Mouse (Mus musculus): ENCODE results near the gene Rassf1.

Rassf1 gene

DNA sequence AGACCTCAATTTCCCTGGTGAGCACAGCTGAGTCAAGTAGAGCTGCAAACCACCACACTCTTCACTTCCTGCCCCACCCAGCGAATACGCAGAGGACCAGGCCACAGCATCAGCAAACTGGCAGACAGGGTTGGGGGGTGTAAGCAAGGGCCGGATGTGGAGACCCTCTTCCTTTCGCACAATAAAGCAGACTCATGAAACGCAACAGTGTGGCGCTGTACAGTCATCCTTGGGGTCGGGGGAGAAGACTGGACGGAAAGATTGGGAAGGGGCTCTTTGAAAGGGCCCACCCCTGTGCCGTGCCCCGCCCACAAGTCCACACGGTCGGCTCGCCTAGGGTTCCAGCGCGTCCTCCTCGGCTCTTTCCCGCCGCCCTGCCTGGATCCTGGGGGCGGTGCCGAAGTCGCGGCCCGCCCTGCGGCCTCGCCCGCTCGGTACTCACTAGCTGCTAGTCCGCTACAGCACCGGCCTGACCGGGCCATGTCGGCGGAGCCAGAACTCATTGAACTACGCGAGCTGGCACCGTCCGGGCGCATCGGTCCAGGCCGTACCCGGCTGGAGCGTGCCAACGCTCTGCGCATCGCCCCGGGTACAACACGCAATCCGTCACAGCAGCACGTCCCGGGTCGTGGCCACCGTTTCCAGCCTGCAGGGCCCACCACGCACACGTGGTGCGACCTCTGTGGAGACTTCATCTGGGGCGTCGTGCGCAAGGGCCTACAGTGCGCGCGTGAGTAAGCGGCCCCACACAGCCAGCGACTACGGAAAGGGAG is at the start of gene Rassf1:
Gene Rassf1 (plus strand): TSS at position 439 of the 773 bp plus-strand sequence.
- DNase-seq (ENCODE audit: low spot score in 2 of 2), result no peak

DNA sequence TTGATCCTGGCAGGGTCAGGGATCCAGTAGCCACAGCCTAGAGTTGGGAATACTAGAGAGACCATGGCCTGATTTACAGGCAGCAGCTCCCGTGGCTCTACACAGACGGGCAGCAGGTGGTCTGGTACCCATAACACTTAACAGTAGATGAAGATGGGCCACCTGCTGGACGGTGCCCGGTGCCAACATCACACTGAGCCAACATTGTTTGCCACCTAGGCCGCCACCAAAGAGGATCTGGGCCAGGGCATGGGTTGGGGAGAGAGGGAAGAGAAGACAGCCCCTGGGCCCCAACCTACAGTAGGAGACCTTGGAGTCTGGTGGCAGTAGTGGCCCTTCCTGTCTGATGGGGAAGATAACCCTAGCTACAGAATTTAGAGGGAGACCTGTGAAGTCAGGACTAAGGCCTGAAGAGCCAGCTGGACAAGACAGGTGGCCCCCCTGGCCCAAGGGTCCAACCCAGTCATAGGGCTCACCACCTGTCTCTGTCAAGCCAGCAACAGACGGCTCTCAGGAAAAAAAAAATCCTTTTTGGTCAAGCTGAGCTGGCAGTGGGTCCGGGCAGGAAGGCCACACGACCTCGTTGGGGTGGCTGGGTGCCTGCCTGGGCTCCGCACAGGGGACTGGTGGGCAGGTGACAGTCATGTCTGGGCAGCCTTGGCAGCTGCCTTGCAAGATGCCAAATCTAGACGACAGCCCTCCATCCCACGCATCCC is 49.1 kb upstream of the Rassf1 start:
- no peak for DNase-seq (ENCODE audit: low spot score in 2 of 2)

DNA sequence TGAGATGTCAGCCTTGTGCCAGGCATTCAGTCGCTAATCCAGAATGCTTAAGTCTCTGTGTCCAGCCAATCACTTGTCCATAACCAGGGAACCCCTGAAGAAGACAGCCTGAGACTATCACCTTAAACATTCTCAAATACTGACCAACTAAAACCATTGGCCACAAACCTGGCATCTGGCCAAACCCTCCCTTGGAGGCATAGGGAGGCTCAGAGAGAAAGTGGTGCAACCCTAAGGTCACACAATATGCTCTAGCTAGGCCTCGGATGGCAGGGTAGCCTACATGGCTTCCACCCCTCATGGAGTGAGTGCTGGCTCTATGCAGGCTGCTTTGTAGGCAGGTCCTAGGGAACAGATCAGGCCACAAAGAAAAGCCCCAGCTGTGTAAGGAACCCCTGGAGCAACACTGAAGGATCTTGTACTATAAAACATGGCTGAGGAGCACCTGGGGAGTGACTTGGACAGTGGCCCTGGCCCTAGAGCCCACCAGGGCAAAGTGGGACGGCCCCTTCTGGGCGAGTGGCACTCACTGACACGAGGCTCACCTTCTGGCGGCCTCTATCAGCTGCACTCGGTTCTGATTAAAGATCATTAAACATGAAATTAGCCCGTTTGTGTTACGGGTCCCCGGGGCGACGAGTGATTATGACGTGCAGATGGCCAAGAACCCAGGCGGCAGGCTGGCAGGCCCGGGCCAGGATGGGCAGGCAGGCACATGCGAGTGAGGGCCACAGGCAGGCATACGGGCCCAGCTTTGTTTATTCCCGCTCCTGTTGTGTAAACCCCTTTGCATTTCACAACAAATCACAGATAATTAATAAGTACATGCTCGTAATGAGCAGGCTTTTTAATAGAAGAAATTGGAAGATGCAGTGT is 46.5 kb upstream of the Rassf1 start:
- no peak for DNase-seq (ENCODE audit: low spot score in 2 of 2)

DNA sequence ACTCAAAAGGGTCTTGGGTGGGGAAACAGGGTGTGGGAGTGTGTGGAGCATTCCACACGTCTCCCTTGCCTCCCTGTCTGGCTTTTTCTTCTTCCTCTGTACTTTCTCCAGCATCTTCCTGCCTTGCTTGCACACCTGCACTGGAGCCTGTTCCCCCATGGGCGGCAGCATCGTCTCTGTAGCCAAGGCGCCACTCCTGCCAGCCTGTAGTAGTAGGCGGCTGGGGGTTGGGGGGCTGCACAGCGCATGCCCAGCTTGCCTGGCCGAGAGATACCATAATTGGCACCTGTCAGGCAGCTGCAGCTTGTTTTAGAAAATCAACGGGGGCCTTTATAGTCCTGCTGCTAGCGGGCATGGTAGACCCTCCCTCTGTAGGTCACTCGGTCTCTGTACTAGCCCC is 43.1 kb upstream of the Rassf1 start:
- DNase-seq (ENCODE audit: low spot score in 2 of 2), result peak; percentile 47 to 62

DNA sequence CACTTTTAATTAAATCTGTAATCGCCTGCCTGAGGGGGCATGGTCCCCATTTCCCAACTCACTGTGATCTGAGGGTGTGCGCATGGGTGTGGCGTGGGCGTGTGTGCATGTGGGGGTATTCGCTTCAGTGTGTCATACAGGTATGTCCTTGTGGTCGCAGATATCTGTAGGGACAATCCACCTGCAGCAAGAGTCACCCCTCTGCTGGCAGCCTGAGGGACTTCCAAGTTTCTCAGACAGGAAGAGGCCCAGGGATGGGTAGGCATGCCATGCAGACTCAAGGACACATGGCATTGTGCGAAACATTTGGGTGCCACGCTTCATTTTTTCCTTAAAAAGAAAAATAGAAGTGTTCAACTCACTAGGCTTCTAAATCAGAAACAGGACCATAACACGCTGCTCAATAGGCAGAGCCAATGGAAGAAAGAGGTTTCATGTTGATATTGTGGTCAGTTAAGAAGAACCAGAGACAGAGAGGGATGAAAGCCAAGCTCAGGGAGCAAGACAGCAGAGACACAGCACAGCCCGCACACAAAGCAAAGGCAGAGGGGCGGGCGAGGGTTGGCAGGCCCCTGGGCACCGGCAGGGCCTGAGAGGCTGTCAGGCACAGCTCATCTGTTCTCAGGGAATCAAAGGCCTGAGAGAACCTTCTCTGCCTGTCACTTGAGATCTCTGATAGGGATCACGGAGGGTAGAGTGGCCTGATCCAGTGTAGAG is 40.8 kb upstream of the Rassf1 start:
- no peak for DNase-seq (ENCODE audit: low spot score in 2 of 2)

DNA sequence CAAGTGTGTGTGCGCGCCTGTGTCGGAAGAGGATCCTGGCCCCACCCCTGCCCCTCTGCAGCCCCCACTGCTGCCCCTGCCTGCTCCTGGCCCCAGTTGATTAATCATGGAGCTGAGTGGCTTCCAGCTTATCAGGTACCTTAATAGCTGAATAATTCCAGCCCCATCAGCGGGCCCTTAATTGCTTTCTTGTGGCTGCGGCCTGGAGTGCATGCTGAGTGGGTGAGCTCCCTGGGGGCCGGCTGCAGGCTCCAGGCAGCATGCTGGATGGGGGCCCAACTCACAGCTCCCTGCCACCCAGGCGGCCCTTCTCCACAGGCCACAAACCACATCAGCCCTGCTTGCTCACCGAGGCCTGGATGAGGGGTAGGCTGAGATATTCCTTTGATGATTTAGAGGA is 39.9 kb upstream of the Rassf1 start:
- DNase-seq (ENCODE audit: low spot score in 2 of 2), result no peak

DNA sequence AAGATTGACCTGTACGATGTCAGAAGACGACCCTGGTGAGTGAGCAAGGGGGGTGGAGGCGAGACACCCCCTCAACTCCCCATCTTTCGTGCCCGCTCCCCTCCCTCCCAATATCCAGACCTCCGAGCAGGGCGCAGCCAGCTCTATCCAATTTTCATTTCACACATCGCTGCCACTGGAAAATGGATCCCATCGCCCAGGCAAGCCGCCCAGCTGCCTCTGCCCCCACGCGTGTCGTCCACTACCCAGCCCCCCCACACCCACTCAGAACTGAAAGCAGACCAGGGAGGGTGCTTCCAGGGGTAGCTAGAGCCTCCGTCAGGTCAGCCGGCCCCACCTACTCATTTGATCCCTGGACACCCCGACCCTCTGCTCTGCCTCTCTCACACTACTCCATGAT is 39.0 kb upstream of the Rassf1 start:
- no peak for DNase-seq (ENCODE audit: low spot score in 2 of 2)

DNA sequence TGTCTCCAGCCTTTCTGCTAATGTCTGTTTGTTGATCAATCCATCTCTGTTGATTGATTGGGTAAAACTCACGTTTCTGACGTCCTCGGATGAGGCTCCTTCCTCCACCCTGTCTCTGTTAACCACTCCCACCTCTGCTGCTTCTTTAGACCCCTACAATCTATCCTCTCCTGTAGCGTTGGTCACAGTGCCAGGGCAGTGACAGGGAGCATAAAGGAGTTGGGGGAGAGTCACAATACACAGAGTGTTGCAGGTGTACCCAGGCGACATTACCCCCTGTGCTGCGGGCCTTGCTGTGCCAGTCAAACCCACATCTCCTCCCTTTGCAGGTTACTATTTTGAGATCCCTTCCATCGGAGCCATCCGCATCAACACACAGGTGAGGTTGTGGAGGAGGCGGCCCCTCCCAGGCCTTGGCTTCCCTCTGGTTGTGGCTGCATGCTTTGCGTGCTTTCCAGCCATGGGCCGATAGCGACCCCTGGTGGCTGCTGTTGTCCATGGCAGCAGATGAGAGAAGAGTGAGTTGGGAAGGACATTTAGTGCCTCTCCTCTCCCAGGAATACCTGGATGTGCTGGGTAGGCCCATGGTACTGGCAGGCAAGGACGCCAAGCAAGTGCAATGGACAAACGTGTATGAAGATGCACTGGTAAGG is 36.9 kb upstream of the Rassf1 start:
- peak; percentile 89 to 90 for DNase-seq (ENCODE audit: low spot score in 2 of 2)

DNA sequence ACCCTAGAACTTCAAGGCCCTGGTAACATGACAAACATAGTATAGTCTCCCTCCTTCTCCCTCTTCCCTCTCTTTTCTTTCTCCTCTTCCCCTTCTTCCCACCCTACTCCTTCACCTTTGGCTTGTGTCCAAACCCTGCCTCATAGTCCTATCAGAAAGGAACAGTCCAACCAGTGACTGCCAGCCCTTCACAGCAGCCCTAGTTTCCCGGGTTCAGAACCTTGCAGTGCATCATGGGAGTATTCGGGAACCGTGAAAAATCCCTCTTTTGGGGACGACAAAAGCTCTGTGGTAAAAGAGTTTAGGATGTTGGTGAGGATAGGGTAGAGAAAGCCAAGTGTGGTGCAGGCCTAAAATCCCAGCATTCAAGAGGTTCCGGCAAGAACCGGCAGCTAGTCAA is 31.0 kb upstream of the Rassf1 start:
- DNase-seq (ENCODE audit: low spot score in 2 of 2), result no peak

DNA sequence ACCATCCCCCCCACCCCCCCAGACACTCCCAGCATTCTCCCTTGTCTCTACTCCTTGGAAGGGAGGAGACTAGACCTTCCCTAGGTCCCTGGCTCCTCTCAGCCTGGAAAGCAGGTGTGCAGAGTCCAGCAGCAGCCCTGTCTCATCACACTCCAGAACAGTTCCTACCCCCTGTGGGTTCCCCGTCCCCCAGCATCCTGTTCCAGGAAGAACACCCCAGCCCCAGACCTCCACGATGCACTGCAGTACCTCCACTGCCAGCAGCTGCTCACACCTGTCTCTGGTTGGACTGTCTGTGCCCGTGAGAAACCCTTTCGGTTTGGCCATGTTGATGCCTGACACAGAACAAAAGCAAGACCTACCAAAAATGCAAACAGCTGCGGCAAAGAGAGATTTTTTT is 30.2 kb upstream of the Rassf1 start:
- no peak for DNase-seq (ENCODE audit: low spot score in 2 of 2)

DNA sequence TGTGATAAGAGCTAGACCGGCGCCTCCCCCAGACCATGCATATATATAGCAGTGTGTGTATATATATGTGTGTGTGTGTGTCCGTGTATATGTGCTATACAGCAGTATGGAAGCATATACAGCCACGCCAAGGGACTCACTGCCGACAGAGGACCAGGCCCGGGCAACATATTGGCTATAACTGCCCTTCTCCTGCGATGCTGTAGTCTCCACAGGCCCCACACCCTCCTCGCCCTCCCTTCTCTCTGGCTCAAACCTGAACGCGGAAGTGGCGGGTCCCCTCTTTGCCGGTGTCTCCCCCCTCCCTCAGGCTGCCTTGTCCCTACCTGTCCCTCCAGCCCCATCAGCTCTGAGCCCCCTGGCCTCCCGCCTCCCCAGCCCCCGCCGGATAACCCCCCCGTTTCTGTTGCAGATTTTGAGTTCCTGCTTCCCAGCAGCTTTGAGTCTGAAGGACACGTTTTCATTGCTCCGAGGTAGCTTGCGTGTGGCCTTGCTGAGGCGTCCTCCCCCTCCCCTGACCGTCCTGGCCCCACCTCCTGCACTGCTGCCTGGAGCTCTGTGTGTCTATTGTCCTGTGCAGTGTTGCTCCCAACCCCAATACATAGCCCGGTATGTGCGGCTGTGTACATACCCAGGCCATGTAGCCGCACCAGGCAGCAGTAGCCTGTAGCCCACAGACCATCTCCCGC is 29.5 kb upstream of the Rassf1 start:
- DNase-seq (ENCODE audit: low spot score in 2 of 2), result no peak

DNA sequence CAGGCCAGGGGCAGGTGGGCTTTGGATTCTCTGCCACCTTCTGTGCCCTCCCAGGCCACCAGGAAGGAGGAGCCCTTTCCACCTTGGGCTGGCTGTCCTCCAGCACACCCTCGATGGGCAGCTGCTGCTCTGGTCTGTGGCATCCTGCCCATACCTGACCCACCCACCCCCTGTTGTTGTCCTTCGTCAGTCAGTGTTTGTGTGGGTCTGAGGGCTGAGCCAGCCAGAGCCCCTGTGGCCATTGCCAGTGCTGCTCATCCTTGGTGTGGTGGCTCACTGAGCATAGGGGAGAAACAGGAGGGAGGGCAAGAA is 29.0 kb upstream of the Rassf1 start:
- no peak for DNase-seq (ENCODE audit: low spot score in 2 of 2)

DNA sequence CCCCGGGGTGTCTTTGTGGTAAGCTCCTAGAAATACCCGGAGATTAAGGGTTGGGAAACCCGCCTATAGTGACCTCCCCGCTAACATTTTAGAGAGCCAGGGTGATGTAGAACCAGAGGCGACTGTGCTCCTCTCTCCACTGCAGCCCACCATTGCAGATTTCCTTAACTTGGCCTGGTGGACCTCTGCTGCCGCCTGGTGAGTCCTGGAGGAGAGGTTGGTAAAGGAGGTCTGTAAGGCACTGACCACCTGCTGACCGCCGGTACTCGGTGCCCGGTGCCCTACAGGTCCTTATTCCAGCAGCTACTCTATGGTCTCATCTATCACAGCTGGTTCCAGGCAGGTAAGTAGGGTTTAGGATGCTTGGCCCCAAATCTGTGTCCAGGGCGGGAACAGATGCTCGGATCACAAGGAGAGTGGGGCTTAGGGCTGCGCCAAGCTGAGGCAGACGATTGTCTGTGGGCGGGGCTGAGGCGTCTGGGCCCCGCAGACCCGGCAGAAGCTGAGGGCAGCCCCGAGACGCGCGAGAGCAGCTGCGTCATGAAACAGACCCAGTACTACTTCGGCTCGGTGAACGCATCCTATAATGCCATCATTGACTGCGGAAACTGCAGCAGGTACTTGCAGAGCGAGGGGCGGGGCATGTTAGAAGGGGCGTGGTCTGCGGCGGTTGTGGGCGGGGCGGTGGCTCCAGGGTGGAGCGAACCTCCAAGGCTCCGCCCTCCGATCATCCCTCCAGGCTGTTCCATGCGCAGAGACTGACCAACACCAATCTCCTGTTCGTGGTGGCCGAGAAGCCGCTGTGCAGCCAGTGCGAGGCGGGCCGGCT is 24.9 kb upstream of the Rassf1 start:
- peak; percentile 70 to 77 for DNase-seq (ENCODE audit: low spot score in 2 of 2)

DNA sequence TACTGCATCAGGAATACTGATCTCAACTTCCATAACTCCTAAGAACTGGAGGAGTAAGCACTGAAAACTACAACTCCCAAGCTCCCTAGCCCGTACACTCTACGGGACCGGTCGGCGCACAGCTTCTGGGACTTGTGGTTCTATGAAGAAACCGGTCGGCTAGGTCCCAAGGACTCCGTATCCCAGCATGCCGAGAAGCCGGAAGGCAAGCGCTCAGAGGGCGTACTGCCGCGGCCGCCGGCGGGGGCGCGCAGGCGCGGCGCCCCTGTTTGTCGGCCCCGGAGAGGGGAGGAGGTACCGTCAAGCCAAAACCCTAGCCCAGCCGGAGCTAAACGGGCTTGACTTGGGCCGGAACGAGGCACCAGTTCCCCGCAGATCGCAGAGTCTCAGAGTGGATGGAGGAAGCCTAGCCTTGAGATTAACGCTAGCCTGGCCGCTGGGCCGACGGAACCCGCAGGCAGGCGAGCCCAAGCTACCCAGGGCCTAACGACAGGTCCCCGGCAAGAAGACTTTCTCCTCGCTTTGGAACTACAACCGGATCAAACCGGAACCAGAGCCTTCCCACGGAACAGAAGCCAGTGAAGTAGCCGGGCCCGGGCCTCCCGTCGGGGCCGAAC is 17.5 kb upstream of the Rassf1 start, which contains the start of gene Tmem115:
Gene Tmem115 (plus strand): TSS at position 155 of the 617 bp plus-strand sequence.
- peak; percentile 92 to 96 for DNase-seq (ENCODE audit: low spot score in 2 of 2)

DNA sequence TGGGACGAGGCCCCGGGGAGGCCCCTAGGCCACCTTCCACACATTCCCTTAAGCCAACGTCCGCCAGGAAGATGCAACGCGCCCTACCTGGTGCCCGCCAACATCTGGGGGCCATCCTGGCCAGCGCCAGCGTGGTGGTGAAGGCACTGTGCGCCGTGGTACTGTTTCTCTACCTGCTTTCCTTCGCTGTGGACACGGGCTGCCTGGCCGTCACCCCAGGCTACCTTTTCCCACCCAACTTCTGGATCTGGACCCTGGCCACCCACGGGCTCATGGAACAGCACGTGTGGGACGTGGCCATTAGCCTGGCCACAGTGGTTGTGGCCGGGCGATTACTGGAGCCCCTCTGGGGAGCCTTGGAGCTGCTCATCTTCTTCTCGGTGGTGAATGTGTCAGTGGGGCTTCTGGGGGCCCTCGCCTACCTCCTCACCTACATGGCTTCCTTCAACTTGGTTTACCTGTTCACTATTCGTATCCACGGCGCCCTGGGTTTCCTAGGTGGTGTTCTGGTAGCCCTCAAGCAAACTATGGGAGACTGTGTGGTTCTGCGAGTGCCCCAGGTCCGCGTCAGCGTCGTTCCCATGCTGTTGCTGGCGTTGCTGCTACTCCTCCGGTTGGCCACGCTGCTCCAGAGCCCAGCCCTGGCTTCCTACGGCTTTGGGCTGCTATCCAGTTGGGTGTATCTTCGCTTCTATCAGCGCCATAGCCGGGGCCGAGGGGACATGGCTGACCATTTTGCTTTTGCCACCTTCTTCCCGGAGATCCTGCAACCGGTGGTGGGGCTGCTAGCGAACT is 16.8 kb upstream of the Rassf1 start:
- DNase-seq (ENCODE audit: low spot score in 2 of 2), result no peak

DNA sequence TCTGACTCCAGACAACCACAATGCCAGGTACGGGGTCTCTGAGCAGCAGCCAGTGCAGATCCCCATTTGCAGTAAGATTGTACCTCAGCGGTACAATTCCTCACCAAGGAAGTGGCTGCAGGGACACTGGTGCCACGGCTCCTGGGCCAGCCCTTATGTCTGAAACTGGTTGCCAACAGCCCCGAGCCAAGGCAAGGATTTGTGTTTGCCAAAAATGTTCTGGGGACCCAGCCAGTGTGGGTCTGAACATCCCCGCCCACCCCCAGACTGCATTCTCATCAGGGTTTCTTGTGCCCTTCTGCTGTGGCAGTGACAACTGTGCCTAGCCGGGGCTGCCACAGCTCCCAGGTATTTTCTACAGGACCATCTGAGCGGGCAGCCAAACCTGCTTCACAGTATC is 13.1 kb upstream of the Rassf1 start:
- no peak for DNase-seq (ENCODE audit: low spot score in 2 of 2)

DNA sequence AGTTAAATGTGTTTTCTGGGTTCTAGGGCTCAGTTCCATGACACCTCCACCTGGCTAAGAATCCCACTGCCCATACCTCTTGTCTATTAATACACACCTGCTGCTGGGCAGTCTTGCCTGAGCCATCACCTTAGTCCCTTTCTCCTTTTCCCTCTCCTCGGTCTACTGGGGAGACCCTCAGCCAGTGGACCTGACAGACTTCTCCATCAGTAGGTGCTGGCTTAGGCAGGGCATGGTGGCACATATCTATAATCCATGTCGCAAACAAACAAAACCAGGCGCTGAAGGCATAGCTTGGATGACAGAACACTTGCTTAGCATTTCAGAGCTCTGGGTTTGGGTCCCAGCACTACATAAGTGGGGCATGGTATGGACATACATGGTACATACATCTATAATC is 12.6 kb upstream of the Rassf1 start:
- DNase-seq (ENCODE audit: low spot score in 2 of 2), result no peak

DNA sequence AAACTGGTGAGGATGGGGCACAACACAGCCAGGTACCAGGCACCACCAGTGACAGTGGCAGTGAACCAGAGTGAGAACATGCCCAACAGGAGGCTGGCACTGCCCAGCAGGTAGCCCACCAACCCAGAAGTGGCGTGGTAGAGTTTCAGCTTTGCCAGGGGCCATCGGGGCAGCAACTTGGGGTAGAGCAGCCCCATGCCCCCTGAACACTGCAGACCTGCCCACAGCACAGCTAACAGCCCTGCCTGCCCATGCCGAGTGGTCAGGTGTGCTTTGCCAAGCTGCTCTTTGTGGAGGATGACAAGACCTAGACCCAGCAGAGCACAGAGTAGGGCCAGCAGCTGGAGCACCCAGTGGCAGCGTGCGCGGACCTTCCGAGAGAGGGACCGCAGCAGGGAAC is 11.4 kb upstream of the Rassf1 start:
- DNase-seq (ENCODE audit: low spot score in 2 of 2), result no peak

DNA sequence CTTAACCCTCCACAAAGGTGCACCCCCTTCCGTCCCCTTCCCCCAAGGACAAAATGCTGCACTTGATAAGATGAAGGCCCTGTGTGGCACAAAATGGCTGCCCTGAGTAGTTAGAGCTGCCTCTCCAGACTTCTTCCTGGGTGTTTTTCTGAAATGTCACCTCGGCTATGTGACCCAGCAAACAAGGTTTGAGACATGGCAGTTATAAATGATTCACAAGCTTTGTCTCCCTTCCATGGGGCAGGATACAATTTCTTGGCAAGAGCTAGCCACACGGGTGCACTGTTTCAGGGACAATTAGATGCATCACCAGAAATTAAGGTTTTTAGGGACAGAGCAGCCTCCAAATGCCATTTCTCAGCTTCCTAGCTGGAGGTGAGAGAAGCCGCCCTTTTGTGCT is 10.9 kb upstream of the Rassf1 start:
- DNase-seq (ENCODE audit: low spot score in 2 of 2), result no peak

All from frontal cortex, postnatal 36 days (tissue).